Mouse (Mus musculus) ovary, adult 18-20 months (tissue): ENCODE measurements around the gene Sgms1.
A peak's percentile ranks its signal among the peaks of the same experiment; 100 is the strongest.
"Not testable (repeated sequence)": the region's sequence is repeated elsewhere in the genome, so short reads cannot be mapped to it uniquely, and the experiment has no call there.

Experiments used
- DNase-seq: peaks from one replicate; pipeline ENCODE4 v3.0.0; 2022; ENCODE audit warnings: low spot score, mixed read lengths

The Sgms1 gene

GRCm38 (mm10) chr19:32325100-32325768, 64.3 kb downstream of the Sgms1 start:
- DNase-seq: no peak

DNA sequence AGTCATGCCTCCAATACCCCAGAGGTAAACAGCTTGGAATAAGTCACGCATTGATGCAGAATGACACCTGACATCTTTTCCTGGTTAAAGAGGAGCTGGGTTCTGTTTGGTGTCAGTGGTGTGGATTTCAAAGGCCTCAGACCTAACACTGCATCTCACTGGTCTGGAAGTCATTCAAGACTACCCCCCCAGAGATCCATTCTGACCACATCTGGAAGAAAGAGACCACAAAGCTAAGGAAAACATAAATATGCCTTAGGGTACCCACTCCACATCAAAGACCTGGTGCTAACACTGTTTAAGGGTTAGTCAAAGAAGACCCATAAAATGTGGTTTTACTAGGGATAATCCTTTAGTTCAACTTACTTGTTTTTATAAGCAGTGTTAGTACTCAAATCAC, 65.0 kb downstream of the Sgms1 start:
- DNase-seq: no peak

DNA sequence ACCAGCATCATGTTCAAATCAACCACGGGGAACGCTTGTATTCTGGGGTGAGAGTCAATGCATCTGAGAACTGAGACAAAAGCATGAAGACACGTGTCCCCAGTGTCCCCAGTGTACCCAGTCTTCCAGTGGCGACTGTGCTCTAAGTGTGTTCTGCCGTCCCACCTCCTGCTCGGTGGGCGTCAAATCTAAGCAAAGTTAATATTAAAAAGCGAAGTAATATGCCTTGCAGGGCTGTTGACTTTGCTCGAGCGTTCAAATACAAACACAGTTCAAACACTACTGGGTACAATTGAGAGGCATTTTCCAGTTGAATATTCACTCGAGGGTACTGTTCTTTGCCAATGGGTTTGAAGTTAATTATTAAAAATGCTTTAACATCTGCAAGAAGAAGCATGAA, 66.4 kb downstream of the Sgms1 start:
- DNase-seq: no peak

- DNase-seq: peak; percentile 54
These were observed 67.0 kb downstream of the Sgms1 start for GRCm38 (mm10) chr19:32322429-32323035.

- no peak for DNase-seq
These were observed 69.2 kb downstream of the Sgms1 start for GRCm38 (mm10) chr19:32320366-32320666.

- DNase-seq: peak; percentile 48
These were observed 69.8 kb downstream of the Sgms1 start for GRCm38 (mm10) chr19:32319531-32320365.

GRCm38 (mm10) chr19:32319057-32319456, 70.5 kb downstream of the Sgms1 start:
- no peak for DNase-seq

- DNase-seq: not testable (repeated sequence)
These were observed 72.2 kb downstream of the Sgms1 start for GRCm38 (mm10) chr19:32317347-32317746.

- DNase-seq: no peak
These were observed 76.2 kb downstream of the Sgms1 start for GRCm38 (mm10) chr19:32313304-32313703.

GRCm38 (mm10) chr19:32311762-32312161, 77.8 kb downstream of the Sgms1 start:
- DNase-seq: no peak

DNA sequence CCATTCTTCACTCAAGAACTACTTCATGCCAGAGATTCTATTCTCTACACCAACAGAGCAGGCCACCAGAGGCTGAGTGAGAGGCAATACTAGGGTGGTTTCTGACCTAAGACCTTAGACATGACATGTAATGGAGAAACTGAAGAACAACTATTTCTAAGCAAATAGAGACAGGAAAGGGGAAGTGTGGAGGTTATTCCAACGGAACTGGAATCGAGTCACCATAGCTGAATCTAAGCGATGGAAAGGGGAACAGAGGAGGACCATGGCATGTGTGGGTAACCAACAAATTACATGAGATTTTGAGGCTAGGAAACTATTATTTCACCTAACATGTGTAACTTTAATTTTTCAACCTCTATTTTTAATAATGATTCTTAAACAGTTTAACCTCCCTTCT, 78.5 kb downstream of the Sgms1 start:
- DNase-seq: no peak

DNA sequence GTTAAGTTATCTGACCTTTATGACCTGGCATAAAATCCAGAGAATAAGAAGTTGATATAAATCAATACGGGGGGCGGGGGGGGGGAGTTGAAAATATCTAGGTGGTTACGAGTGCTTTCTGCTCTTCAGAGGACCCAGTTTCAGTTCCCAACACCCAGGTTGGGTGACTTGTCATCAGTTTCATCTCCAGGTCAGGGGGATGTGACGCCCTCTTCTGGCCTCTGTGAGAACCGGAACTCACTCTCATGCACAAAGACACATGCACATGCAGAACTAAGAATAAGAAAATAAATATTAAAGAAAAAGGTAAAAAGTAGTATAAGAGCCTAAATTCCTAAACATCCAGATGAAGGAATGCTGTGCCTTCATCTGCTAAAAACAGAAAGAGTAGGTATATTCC, 79.0 kb downstream of the Sgms1 start:
- DNase-seq: no peak

DNA sequence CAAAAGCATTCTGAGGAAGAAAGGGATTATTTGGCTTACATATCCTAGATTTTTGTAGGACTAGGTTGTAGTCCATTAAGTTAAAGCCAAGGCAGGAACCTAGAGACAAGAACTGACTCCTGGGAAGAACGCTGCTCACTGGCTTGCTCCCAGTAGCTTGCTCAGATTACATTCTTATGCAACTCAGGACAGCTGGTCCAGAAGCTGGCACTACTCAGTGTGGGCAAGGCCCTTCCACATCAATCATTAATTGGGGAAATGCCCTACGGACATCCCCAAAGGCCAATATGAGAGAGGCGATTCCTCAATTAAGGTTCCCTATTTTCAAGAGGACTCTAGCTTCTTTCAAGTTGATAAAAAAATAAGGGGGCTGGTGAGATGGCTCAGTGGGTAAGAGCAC, 80.2 kb downstream of the Sgms1 start:
- no peak for DNase-seq

DNA sequence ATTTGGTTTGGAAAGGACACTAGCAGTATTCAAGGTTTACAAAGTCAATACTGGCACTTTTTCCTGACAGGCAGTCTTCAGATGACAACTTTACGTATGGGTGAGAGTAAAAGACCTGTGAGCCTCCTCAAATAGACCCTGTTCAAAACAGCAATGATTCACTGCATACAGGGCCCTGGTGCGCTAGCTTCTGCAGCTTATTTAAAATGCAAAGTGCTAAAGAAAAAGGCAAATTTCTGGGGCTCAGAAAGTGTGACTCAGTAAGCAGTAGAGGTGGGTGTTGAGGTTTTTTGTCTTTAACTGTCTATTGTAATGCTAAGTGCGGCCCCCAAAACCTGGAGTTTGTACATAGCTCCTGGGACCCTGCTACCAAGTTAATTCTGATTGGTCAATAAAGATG, 81.2 kb downstream of the Sgms1 start:
- DNase-seq: no peak

DNA sequence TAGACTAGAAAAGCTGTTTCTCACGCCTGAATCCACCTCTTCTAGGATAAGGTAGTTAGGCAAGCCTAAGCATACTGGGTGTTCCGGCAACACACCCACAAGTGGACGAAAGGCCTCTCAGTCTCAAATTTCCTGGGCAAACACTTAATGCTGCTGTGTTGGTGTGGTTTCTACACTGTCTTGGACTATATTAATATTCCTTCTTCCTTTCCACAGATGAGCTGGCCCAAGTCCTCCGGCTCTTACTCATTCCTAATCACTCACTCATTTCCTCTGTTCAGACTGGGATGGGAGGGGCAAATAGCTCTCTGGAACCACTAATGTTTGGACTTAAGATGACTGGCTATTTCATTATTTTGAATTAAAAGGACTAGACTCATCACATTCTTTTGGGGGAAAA, 84.6 kb downstream of the Sgms1 start:
- DNase-seq: no peak

- DNase-seq: peak; percentile 73
These were observed 85.3 kb downstream of the Sgms1 start for GRCm38 (mm10) chr19:32304008-32304873.

- no peak for DNase-seq
These were observed 86.6 kb downstream of the Sgms1 start for GRCm38 (mm10) chr19:32302835-32303381.

GRCm38 (mm10) chr19:32301568-32301967, 87.9 kb downstream of the Sgms1 start:
- DNase-seq: no peak

GRCm38 (mm10) chr19:32298221-32298620, 91.3 kb downstream of the Sgms1 start:
- DNase-seq: no peak

DNA sequence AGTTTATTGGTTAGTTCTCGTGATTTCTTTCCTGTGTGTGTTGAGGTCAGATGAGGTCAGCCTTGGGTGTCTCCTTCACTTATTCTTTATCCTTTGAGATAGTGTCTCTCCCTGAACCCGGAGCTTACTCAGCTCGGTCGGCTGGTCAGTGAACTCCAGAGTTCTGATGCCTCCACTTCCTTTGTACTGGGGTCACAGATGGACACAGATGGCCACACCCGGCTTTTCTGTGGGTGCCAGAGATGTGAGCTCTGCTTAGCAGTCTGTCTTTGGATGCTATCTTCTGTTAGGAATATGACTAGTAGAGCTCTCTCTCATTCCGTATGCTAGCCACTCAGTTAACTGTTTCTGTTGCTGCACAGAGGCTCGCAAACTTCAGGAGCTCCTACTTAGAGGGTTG, 92.7 kb downstream of the Sgms1 start:
- DNase-seq: no peak

DNA sequence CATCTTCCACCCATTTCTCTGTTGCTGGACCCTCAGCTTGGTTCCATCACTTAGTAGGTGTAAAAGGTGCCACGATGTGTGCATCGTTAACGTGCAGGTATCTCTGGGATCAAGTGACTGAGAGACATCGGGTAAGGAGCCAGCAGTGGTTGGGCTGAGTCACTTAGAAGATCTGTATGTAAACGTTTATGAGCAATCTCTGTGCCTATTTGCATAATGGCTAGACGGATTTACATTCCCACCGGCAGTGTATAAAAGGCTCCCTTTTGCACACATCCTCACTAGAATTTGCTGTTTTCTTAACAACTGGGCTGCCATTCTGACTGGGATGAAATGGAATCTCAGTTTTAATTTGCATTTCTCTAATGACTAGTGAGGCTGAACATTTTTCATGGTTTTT, 93.9 kb downstream of the Sgms1 start:
- DNase-seq: no peak
